Mouse (Mus musculus) liver (tissue): ENCODE measurements at regions not wholly inside any gene's neighbourhood (a gene's known extent, or its start where the extent isn't known, plus 50 kb on each side); places are given as distances from the start of the nearest gene placed in this dataset.
A peak's percentile ranks its signal among the peaks of the same experiment; 100 is the strongest.

Experiments
- DNase-seq: peaks from one replicate; pipeline ENCODE4 v3.0.0-alpha.2; 2020; ENCODE audit warnings: mixed read lengths

GRCm38 (mm10) chr17:16101548-16101947 lies 270.7 kb upstream of the Rgmb start:
- DNase-seq, result no peak

GRCm38 (mm10) chr17:16092952-16093351 lies 262.1 kb upstream of the Rgmb start:
- DNase-seq, result no peak

DNA sequence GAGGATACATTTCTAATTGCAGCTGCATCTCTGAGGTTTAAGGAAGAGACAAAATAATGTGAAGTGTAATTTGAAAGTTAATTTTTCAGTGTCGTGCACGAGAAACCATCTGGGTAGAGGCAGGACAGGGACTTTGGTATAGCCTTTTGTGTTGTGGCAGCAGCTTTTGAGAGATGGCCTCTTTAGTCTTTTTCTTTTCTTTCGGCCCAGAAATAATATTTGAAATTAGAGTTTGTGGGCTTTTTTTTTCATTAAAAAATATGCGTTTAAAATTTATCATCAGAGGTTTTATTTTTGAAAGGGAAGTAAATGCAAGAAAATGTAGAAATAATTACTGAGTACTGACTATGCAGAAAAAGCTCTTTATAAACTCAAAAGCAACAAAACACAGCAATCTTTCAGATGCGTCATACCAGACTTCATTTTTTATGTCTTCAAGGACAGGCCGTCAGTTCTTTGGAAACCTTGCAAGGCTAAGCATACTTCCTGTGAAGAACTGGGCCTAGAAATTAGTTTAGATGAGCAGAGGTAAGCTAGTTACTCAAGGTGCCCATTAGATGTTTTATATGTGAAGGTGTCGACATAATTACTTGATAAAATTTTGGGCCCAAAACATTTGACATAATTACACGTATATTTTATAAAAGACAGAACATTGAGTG lies 258.9 kb upstream of the Rgmb start:
- DNase-seq, result no peak

DNA sequence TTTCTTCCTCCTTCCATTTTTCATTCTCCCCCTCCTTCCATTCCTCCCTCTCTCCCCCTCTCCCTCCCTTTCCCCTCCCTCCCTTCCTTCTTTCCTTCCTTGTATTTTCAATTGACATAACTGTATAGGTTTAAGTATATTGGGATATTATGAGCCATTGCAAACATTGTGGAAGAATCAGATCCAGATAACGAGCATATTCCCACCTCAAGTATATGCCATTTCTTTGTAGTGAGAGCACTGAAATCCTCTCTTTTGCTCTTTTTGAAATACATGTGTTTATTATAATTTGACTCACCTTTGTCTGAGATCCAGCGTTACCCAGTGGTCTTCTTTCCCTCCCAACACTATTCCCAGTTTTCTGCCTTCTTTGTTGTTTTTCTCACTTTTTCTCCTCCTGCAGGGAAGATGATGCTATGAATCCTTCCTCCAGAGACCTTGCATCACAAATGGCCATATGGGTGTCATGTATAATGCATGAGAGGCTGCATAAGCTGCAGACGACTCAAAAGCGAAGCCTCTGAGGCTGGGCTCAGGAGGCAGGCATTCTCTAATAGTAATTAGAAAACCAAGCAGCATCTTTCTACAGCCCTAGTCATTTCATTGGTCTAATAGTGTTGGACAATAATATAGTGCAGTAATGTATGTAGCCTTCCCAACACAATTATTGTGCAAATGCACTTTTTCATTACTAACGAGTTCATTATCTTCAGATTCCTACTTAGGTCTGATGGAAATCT lies 258.2 kb upstream of the Rgmb start:
- no peak for DNase-seq

GRCm38 (mm10) chr17:16087046-16087445 lies 256.2 kb upstream of the Rgmb start:
- no peak for DNase-seq

- DNase-seq, result no peak
Measured at GRCm38 (mm10) chr17:16082842-16083241, 252.0 kb upstream of the Rgmb start.

GRCm38 (mm10) chr17:16078549-16078948 lies 247.7 kb upstream of the Rgmb start:
- no peak for DNase-seq

GRCm38 (mm10) chr17:16069334-16069733 lies 238.5 kb upstream of the Rgmb start:
- DNase-seq, result no peak

- no peak for DNase-seq
Measured at GRCm38 (mm10) chr17:16067858-16068257, 237.0 kb upstream of the Rgmb start.

DNA sequence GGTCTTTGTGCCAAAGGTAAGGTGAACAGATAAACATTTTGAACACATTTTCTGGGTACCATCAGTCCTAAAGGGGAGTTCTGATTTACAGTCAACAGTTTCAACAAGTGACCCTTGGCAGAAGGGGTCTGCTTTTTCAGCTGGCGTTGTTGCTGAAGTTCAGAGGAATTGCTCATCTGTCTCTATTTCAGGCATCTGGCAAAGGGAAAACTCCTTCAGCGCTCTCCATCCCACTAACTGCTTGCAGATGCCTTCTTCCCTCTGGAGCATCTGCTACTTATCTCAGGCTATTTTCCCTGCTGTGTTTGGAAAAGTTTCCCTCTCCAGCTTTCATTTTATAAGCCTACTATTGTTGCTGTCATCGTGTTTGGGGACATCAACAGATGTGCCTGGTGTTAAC lies 223.6 kb upstream of the Rgmb start:
- no peak for DNase-seq

- DNase-seq, result no peak
Measured at GRCm38 (mm10) chr17:16051713-16052112, 220.9 kb upstream of the Rgmb start.

GRCm38 (mm10) chr17:16041542-16042251 lies 210.9 kb upstream of the Rgmb start:
- DNase-seq, result no peak

GRCm38 (mm10) chr17:16027989-16028388 lies 197.2 kb upstream of the Rgmb start:
- DNase-seq, result no peak

GRCm38 (mm10) chr17:16004871-16005575 lies 174.2 kb upstream of the Rgmb start:
- no peak for DNase-seq

- DNase-seq, result no peak
Measured at GRCm38 (mm10) chr17:16004002-16004401, 173.2 kb upstream of the Rgmb start.

DNA sequence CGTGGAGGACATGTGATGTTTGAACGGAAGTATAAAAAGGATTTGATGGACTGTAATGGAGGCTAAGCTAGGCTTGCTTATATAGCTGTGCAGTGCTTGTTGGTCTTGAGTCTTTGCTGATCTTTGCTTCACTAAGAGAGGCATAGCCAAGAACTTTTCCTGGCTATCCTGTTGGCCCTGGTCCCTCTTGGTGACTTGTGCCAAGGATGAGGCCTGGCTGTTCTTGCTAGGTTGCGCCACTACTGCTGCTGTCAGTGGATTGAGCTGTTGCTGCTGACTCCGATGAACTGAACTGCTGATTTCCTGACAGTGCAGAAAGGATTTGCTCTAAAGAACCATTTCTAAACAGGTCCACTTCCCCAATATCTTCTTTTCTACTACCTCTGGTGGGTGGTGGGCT lies 167.9 kb upstream of the Rgmb start:
- no peak for DNase-seq

- no peak for DNase-seq
Measured at GRCm38 (mm10) chr17:15997289-15997688, 166.4 kb upstream of the Rgmb start.

GRCm38 (mm10) chr17:15995493-15995892 lies 164.7 kb upstream of the Rgmb start:
- no peak for DNase-seq

DNA sequence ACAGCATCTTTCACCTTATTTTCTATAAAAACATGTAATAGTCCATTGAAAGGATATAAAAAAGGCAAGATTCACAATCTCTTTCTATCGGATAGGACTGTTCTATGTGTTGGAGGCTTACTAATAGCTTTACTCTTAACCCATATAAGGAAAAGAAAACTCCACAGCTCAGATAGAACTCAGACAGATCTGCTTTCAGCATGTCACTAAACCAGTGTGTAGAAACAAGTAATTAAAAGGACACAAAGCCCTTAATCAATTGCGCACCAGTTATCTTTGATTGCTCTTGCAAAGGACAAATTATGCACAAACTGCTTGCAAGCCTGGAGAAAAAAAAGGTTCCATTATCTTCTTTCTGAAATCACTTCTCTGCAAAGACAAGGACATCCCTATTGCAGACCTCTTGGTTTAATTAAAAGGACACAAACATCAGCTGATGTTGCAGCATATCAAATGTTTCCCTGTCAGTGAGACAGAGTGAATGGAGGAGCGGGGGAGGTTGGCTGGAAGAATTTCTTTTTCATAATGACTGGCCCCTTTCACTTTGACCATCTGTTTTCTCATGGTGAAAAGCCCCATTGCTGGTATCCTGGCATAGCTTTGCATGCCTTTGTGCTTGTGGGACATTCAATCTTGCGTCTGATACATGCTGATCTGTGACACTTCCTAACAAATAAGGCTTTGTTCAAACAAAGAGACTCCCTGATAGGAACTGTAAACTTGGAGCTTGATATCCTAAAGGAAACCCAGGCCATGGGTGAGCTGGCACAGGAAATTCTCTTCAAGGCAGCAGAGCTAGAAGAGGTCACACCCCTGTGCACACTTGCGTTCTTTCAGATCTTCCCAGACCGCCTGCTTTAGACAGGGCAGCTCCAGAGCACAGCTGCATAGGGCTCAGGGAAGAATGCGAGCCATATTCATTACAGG lies 162.8 kb upstream of the Rgmb start:
- DNase-seq, result peak; percentile 8

DNA sequence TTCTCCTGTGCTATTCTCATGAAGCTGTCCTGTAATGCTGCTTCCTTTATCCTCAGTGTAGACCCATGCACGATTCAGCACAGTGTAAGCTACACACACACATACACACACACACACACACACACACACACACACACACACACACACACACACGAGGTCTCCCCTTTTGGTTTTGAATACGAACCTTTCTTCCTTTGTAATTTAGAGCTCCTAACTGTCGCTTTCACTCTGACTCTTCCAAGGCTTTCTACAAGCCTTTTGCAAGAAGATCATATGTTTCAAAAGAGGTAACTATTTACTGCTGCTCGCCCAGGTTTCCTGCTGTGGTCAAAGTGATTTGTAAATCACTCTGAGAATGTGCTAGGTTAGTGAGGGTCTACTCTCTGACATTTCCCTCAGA lies 161.1 kb upstream of the Rgmb start:
- no peak for DNase-seq

DNA sequence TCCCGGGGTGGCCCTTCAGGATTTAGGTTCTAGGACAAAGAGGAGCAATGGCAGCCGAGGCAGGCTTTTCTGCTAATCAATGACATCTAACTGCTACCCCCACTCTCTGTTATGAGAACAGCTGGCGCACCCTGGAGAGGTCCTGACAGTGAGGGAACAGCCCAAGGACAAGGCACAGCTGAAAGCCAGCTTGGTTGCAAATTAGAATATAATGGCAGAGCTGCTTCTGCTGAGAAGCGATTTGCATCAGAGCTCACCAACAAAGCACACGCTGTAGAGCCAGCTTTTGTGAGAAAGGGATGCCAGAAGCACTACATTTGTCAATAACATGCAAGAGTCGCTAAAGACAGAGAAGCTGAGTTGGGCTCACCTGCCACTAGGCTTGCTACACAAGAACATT lies 159.5 kb upstream of the Rgmb start:
- DNase-seq, result no peak

- no peak for DNase-seq
Measured at GRCm38 (mm10) chr17:15981558-15981957, 150.7 kb upstream of the Rgmb start.
